Mouse (Mus musculus) heart, postnatal 10 days (tissue): Measurements from ENCODE around the gene Rin1. TPM values are rescaled to one million over a fixed set of nuclear protein-coding genes. Genes with fewer than 3 reads are reported as not detected.

Experiments
- DNase-seq, 2 experiments: peaks; one replicate each; pipeline ENCODE4 v3.0.0; 2021
- intact Hi-C: fragments of 180-260 bp; cut with DNase I; formaldehyde crosslinking; loops from one replicate; pipeline ENCODE4 v1.15.1; 2025
- total RNA-seq, 2 experiments: library from RNA; stranded (reverse); gene quantifications; 2 replicates each; pipeline ENCODE4 v1.2.3; 2021

The Rin1 gene
- total RNA-seq, 2 experiments from 2014 or later = 2.1 to 2.4 TPM

- intact Hi-C loops = no loop called here
- DNase-seq = peak; percentile 97 to 98
These were observed 37.8 kb downstream of the Rin1 start, which contains the start of gene Yif1a for GRCm38 (mm10) chr19:5087884-5088728. Gene Yif1a (plus strand): TSS chr19:5088538.

- no peak for DNase-seq
- intact Hi-C loops = no loop called here
These were observed 39.0 kb downstream of the Rin1 start for GRCm38 (mm10) chr19:5089324-5089723.

GRCm38 (mm10) chr19:5092083-5092482, 41.8 kb downstream of the Rin1 start:
- intact Hi-C loops = no loop called here
- DNase-seq = no peak

- intact Hi-C loops = loop anchor here (2.0 kb wide), 1 partner anchor 47 kb away; no protein-coding TSS in a partner anchor
- no peak for DNase-seq
These were observed 43.4 kb downstream of the Rin1 start for GRCm38 (mm10) chr19:5093481-5094242.

GRCm38 (mm10) chr19:5094243-5094632, 44.0 kb downstream of the Rin1 start:
- peak; percentile 91 to 96 for DNase-seq
- intact Hi-C loops = loop anchor here (2.0 kb wide), 1 partner anchor 47 kb away; no protein-coding TSS in a partner anchor

GRCm38 (mm10) chr19:5094746-5095417, 44.6 kb downstream of the Rin1 start:
- intact Hi-C loops = loop anchor here (2.0 kb wide), 1 partner anchor 46 kb away; no protein-coding TSS in a partner anchor

GRCm38 (mm10) chr19:5095887-5096474, 45.7 kb downstream of the Rin1 start:
- intact Hi-C loops = loop anchor here (2.0 kb wide), 1 partner anchor 45 kb away; no protein-coding TSS in a partner anchor
- no peak for DNase-seq

More at GRCm38 (mm10) chr19:5094746-5095417, 44.6 kb downstream of the Rin1 start:
- no peak for DNase-seq

GRCm38 (mm10) chr19:5097521-5098362, 47.5 kb downstream of the Rin1 start:
- intact Hi-C loops = no loop called here
- no peak for DNase-seq

- intact Hi-C loops = no loop called here
- peak; percentile 69 to 70 for DNase-seq
These were observed 48.3 kb downstream of the Rin1 start, which contains the start of gene Cnih2 for GRCm38 (mm10) chr19:5098363-5099143. Gene Cnih2 (minus strand): TSS chr19:5098521.

GRCm38 (mm10) chr19:5106074-5106473, 55.8 kb downstream of the Rin1 start:
- DNase-seq = peak in 1 of 2 experiments; percentile 58
- intact Hi-C loops = no loop called here

Other genes with a start within 250 kb of the Rin1 start
- 10 to 100 TPM; 16.8 to 17.8 TPM for gene Gm21992, start 238.9 kb upstream of the Rin1 start, total RNA-seq
- gene Rbm14, start 238.8 kb upstream of the Rin1 start, total RNA-seq = 10 to 100 TPM; 33.8 to 34.6 TPM
- gene Ccs, start 211.1 kb upstream of the Rin1 start, total RNA-seq = 10 to 100 TPM; 36.0 to 36.9 TPM
- not detected for gene Ccdc87, start 211.1 kb upstream of the Rin1 start, total RNA-seq
- 10 to 100 TPM; 54.7 to 56.0 TPM for gene Ctsf, start 195.4 kb upstream of the Rin1 start, total RNA-seq
- under 1 TPM; 0.37 to 0.53 TPM for gene Actn3, start 172.6 kb upstream of the Rin1 start, total RNA-seq
- 1 to 10 TPM; 4.0 to 5.0 TPM for gene Zdhhc24, start 171.8 kb upstream of the Rin1 start, total RNA-seq
- gene Bbs1, start 143.9 kb upstream of the Rin1 start, total RNA-seq = 1 to 10 TPM; 5.1 to 5.3 TPM
- gene Dpp3, start 122.2 kb upstream of the Rin1 start, total RNA-seq = 10 to 100 TPM; 37.4 to 38.2 TPM
- gene Peli3, start 107.4 kb upstream of the Rin1 start, total RNA-seq = under 1 TPM; 0.53 to 0.94 TPM
- gene Mrpl11, start 88.3 kb upstream of the Rin1 start, total RNA-seq = 10 to 100 TPM; 62.0 to 67.0 TPM
- under 1 TPM; 0.10 to 0.24 TPM for gene Npas4, start 60.2 kb upstream of the Rin1 start, total RNA-seq
- 10 to 100 TPM; 21.2 to 23.9 TPM for gene Slc29a2, start 26.6 kb upstream of the Rin1 start, total RNA-seq
- 10 to 100 TPM; 38.3 to 45.5 TPM for gene B4gat1, start 11.7 kb upstream of the Rin1 start, total RNA-seq
- 1 to 10 TPM; 1.6 to 2.3 TPM for gene AC124502.3, start 11.6 kb upstream of the Rin1 start, total RNA-seq
- gene Brms1, start 9.1 kb upstream of the Rin1 start, total RNA-seq = 10 to 100 TPM; 13.5 to 15.6 TPM
- gene Cd248, start 17.6 kb downstream of the Rin1 start, total RNA-seq = 10 to 100 TPM; 33.8 to 39.7 TPM
- 1 to 10 TPM; 3.3 to 3.5 TPM for gene Tmem151a, start 35.0 kb downstream of the Rin1 start, total RNA-seq
- 10 to 100 TPM; 72.8 to 78.3 TPM for gene Yif1a, start 38.1 kb downstream of the Rin1 start, total RNA-seq
- under 1 TPM; 0.57 to 0.82 TPM for gene Cnih2, start 48.0 kb downstream of the Rin1 start, total RNA-seq
- gene Rab1b, start 56.6 kb downstream of the Rin1 start, total RNA-seq = 100 to 1,000 TPM; 193 to 204 TPM
- gene Klc2, start 68.1 kb downstream of the Rin1 start, total RNA-seq = 10 to 100 TPM; 38.8 to 42.8 TPM
- gene Pacs1, start 222.6 kb downstream of the Rin1 start, total RNA-seq = 10 to 100 TPM; 24.5 to 27.8 TPM
- gene Sf3b2, start 245.0 kb downstream of the Rin1 start, total RNA-seq = 100 to 1,000 TPM; 129 to 136 TPM
- 10 to 100 TPM in 1 of 2 experiments, 1 to 10 TPM in 1; 9.4 to 14.6 TPM for gene Gal3st3, start 247.8 kb downstream of the Rin1 start, total RNA-seq